Mouse (Mus musculus) adrenal gland, postnatal 14 days (tissue): ENCODE results near the gene Gm10197. TPM values are rescaled to one million over a fixed set of nuclear protein-coding genes. Genes with fewer than 3 reads are reported as not detected.

Experiments
- total RNA-seq: library from RNA; stranded (reverse); gene quantifications from 2 replicates; pipeline ENCODE4 v1.2.3, GENCODE M21; 2021

Gene Gm10197
- total RNA-seq, 1 experiment from 2014 or later: not detected

Other genes with a start within 250 kb of the Gm10197 start
- 67.6 and 74.5 TPM in 2 replicates for gene Add3, start 231.3 kb downstream of the Gm10197 start, total RNA-seq
- 27.3 and 31.0 TPM in 2 replicates for gene Mxi1, start 61.2 kb downstream of the Gm10197 start, total RNA-seq
- gene Smndc1, start 18.8 kb upstream of the Gm10197 start, total RNA-seq: 43.0 and 44.7 TPM in 2 replicates
- 8.5 and 11.8 TPM in 2 replicates for gene Dusp5, start 157.3 kb upstream of the Gm10197 start, total RNA-seq
- gene Nutf2-ps1, start 217.3 kb upstream of the Gm10197 start, total RNA-seq: 80.2 and 97.3 TPM in 2 replicates
- gene Smc3, start 228.6 kb upstream of the Gm10197 start, total RNA-seq: 38.2 and 43.8 TPM in 2 replicates